Mouse (Mus musculus) stomach, embryonic 14.5 days (tissue): ENCODE data around the gene Unc79. TPM values are rescaled to one million over a fixed set of nuclear protein-coding genes. Genes with fewer than 3 reads are reported as not detected.

Source experiments
- ATAC-seq: fragments of 200-750 bp; cut with Nextera tagmentation; 2 replicates; pipeline ENCODE4 v1.8.0; 2017; ENCODE audit warnings: low read depth, moderate TSS enrichment; ENCODE audit not compliant: insufficient number of reproducible peaks, insufficient read depth, low FRiP score
- H3K27ac ChIP-seq: fragments of 300-500 bp; sonication (generic); 2 replicates; pipeline ENCODE4 v1.5.1; 2014; ENCODE audit warnings: mild to moderate bottlenecking, low read length, moderate library complexity, mixed read lengths
- H3K27me3 ChIP-seq: fragments of 300-500 bp; sonication (generic); 2 replicates; pipeline ENCODE4 v1.6.1; 2014; ENCODE audit warnings: low read length, control low read depth, mixed read lengths; ENCODE audit not compliant: control insufficient read depth, insufficient read depth
- H3K36me3 ChIP-seq: fragments of 300-500 bp; sonication (generic); 2 replicates; pipeline ENCODE4 v1.6.1; 2014; ENCODE audit warnings: mild to moderate bottlenecking, control low read depth, low read length, moderate library complexity, mixed read lengths; ENCODE audit not compliant: control insufficient read depth, insufficient read depth
- H3K4me1 ChIP-seq: fragments of 300-500 bp; sonication (generic); 2 replicates; pipeline ENCODE4 v1.6.1; 2014; ENCODE audit warnings: low read length, control low read depth, mixed read lengths; ENCODE audit not compliant: control insufficient read depth, insufficient read depth
- H3K4me2 ChIP-seq: fragments of 300-500 bp; sonication (generic); replicated peaks from 2 replicates; pipeline ENCODE4 v1.6.1; 2014; ENCODE audit warnings: low read depth, low read length, control low read depth
- H3K4me3 ChIP-seq: fragments of 300-500 bp; sonication (generic); 2 replicates; pipeline ENCODE4 v1.5.1; 2014; ENCODE audit warnings: low read depth, low read length, control low read depth
- H3K9ac ChIP-seq: fragments of 300-500 bp; sonication (generic); replicated peaks from 2 replicates; pipeline ENCODE4 v1.6.1; 2014; ENCODE audit warnings: low read depth, mild to moderate bottlenecking, control low read depth, low read length, moderate library complexity, mixed read lengths
- H3K9me3 ChIP-seq: fragments of 300-500 bp; sonication (generic); 2 replicates; pipeline ENCODE4 v1.6.1; 2016; ENCODE audit warnings: low read depth, low read length, control low read depth; ENCODE audit not compliant: control insufficient read depth
- WGBS: fragments of 180-500 bp; shearing (Covaris S2); extraction: QIAGEN DNeasy Blood & Tissue Kit; methylation state at CpG from one replicate; pipeline ENCODE4 v1.1.7; 2014; 5-methylcytosine and 5-hydroxymethylcytosine counted together
- polyA plus RNA-seq: library from polyadenylated mRNA; unstranded; fragments of >200 nt; fragmentation: Nextera tagmentation; extraction: Ambion mirVana; gene quantifications from 2 replicates; pipeline ENCODE4 v1.2.1, GENCODE M21; 2014

The Unc79 gene
- polyA plus RNA-seq, 1 experiment from 2014 or later = 1.1 TPM

- Histone ChIP-seq H3K4me2 (no peak overlapping the region), H3K36me3 (no peaks in the 10 kb centered on the region), H3K4me1 (no peaks in the 10 kb centered on the region), H3K9me3 (no peaks in the 10 kb centered on the region), H3K27ac (no peak overlapping the region), H3K27me3 (no peaks in the 10 kb centered on the region), H3K9ac (no peak overlapping the region), H3K4me3 (no peak overlapping the region)
- WGBS = 64% methylated on average over 2 of the region's 2 CpGs
- no peak for ATAC-seq
Measured at GRCm38 (mm10) chr12:103150247-103150646, 201.6 kb downstream of the Unc79 start.

- H3K27ac ChIP-seq = no peak overlapping the region
- no peak overlapping the region for H3K4me2 ChIP-seq
- no peak for ATAC-seq
- WGBS = 71% methylated on average over 2 of the region's 2 CpGs
- H3K4me3 ChIP-seq = no peak overlapping the region
- no peaks in the 10 kb centered on the region for H3K36me3 ChIP-seq
- H3K27me3 ChIP-seq = no peaks in the 10 kb centered on the region
- no peaks in the 10 kb centered on the region for H3K9me3 ChIP-seq
- H3K9ac ChIP-seq = no peak overlapping the region
- H3K4me1 ChIP-seq = no peaks in the 10 kb centered on the region
Measured at GRCm38 (mm10) chr12:103154927-103155326, 206.3 kb downstream of the Unc79 start.

GRCm38 (mm10) chr12:103155406-103155805, 206.7 kb downstream of the Unc79 start:
- Histone ChIP-seq H3K9ac (no peak overlapping the region), H3K27ac (no peak overlapping the region), H3K9me3 (no peaks in the 10 kb centered on the region), H3K27me3 (no peaks in the 10 kb centered on the region), H3K4me2 (no peak overlapping the region), H3K36me3 (no peaks in the 10 kb centered on the region), H3K4me1 (no peaks in the 10 kb centered on the region), H3K4me3 (no peak overlapping the region)
- no peak for ATAC-seq
- 66% methylated on average over 3 of the region's 3 CpGs for WGBS

- no peak overlapping the region for H3K4me3 ChIP-seq
- ATAC-seq = no peak
- no peak overlapping the region for H3K9ac ChIP-seq
- no peaks in the 10 kb centered on the region for H3K36me3 ChIP-seq
- WGBS = 66% methylated on average over 18 of the region's 18 CpGs
- no peaks in the 10 kb centered on the region for H3K4me1 ChIP-seq
- H3K4me2 ChIP-seq = no peak overlapping the region
- H3K9me3 ChIP-seq = no peaks in the 10 kb centered on the region
- H3K27me3 ChIP-seq = no peaks in the 10 kb centered on the region
- H3K27ac ChIP-seq = no peak overlapping the region
Measured at GRCm38 (mm10) chr12:103157129-103157910, 208.7 kb downstream of the Unc79 start.

- no peak overlapping the region for H3K4me3 ChIP-seq
- no peak overlapping the region for H3K4me2 ChIP-seq
- H3K9ac ChIP-seq = no peak overlapping the region
- no peaks in the 10 kb centered on the region for H3K4me1 ChIP-seq
- H3K9me3 ChIP-seq = no peaks in the 10 kb centered on the region
- H3K27me3 ChIP-seq = no peaks in the 10 kb centered on the region
- ATAC-seq = no peak
- H3K27ac ChIP-seq = no peak overlapping the region
- WGBS = 64% methylated on average over 8 of the region's 8 CpGs
- H3K36me3 ChIP-seq = no peaks in the 10 kb centered on the region
Measured at GRCm38 (mm10) chr12:103159016-103159415, 210.4 kb downstream of the Unc79 start.

- no peaks in the 10 kb centered on the region for H3K27me3 ChIP-seq
- no peaks in the 10 kb centered on the region for H3K9me3 ChIP-seq
- no peak overlapping the region for H3K4me3 ChIP-seq
- no peak overlapping the region for H3K4me2 ChIP-seq
- H3K27ac ChIP-seq = no peak overlapping the region
- 85% methylated on average over 4 of the region's 4 CpGs for WGBS
- no peaks in the 10 kb centered on the region for H3K36me3 ChIP-seq
- H3K4me1 ChIP-seq = no peaks in the 10 kb centered on the region
- no peak for ATAC-seq
- no peak overlapping the region for H3K9ac ChIP-seq
Measured at GRCm38 (mm10) chr12:103160721-103161120, 212.1 kb downstream of the Unc79 start.

GRCm38 (mm10) chr12:103163596-103163995, 214.9 kb downstream of the Unc79 start:
- Histone ChIP-seq H3K4me1 (no peaks in the 10 kb centered on the region), H3K27me3 (no peaks in the 10 kb centered on the region), H3K27ac (no peak overlapping the region; the same call in 1 of the 2 replicates), H3K9me3 (no peaks in the 10 kb centered on the region), H3K9ac (no peak overlapping the region), H3K4me3 (no peak overlapping the region), H3K36me3 (no peaks in the 10 kb centered on the region), H3K4me2 (no peak overlapping the region)
- 78% methylated on average over 10 of the region's 10 CpGs for whole genome bisulfite sequencing
- no peak for ATAC-seq

- no peak for ATAC-seq
Measured at GRCm38 (mm10) chr12:103164101-103165030, 215.7 kb downstream of the Unc79 start.

More at GRCm38 (mm10) chr12:103164101-103165030, 215.7 kb downstream of the Unc79 start:
- H3K9me3 ChIP-seq = no peaks in the 10 kb centered on the region
- H3K4me2 ChIP-seq = no peak overlapping the region
- no peak overlapping the region for H3K9ac ChIP-seq
- H3K4me3 ChIP-seq = no peak overlapping the region
- WGBS = 59% methylated on average over 14 of the region's 14 CpGs
- H3K27ac ChIP-seq = no peak overlapping the region; the same call in 1 of the 2 replicates
- H3K36me3 ChIP-seq = no peaks in the 10 kb centered on the region
- H3K27me3 ChIP-seq = no peaks in the 10 kb centered on the region
- no peaks in the 10 kb centered on the region for H3K4me1 ChIP-seq
